Mouse (Mus musculus) gonadal fat pad, adult 2 months (tissue): Measurements from ENCODE around the gene Hdac6. TPM values are rescaled to one million over a fixed set of nuclear protein-coding genes. Genes with fewer than 3 reads are reported as not detected.
A peak's percentile ranks its signal among the peaks of the same experiment; 100 is the strongest.

Experiments
- DNase-seq: peaks from one replicate; pipeline ENCODE4 v3.0.0-alpha.2; 2012; ENCODE audit warnings: low read depth
- polyA plus RNA-seq: library from polyadenylated mRNA; depleted of rRNA; stranded (reverse); fragments of >200 nt; gene quantifications from 2 replicates; pipeline ENCODE4 v1.2.3, GENCODE M21; 2012; rRNA removed

Gene Hdac6
- 179 and 264 TPM in 2 replicates for polyA plus RNA-seq

- no peak for DNase-seq
These were observed at the start of gene Hdac6 for GRCm38 (mm10) chrX:7947108-7947899. Hdac6 (minus strand) TSS chrX:7947889.

DNA sequence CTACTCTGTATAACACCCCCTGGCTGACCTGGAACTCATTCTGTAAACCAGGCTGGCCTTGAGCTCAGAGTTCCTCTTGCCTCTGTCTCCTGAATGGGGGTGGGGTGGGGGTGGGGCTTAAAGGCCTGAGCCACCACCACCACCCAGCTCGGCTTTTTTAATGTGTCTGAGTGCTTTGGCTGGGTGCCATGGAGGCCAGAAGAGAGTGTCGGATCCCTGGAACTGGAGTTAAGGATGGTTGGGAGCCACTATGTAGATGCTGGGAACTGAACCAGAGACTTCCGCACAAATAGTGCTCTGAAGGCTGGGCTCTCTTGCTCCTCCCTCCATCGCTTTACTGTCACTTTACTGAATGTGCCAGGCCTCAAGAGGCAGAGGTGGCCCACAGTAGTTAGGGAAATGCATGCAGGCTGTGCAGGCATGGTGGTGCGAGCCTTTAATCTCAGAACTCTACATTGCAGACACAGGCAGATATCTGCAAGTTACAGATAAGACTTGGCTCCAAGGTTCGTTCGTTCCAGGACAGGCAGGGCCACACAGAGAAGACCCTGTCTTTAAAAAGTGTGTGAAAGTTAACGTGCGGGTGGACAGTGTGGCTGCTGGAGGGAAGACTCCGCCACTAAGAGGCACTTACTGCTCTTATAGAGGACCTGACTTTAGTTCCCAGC, 45.5 kb upstream of the Hdac6 start:
- DNase-seq: no peak

DNA sequence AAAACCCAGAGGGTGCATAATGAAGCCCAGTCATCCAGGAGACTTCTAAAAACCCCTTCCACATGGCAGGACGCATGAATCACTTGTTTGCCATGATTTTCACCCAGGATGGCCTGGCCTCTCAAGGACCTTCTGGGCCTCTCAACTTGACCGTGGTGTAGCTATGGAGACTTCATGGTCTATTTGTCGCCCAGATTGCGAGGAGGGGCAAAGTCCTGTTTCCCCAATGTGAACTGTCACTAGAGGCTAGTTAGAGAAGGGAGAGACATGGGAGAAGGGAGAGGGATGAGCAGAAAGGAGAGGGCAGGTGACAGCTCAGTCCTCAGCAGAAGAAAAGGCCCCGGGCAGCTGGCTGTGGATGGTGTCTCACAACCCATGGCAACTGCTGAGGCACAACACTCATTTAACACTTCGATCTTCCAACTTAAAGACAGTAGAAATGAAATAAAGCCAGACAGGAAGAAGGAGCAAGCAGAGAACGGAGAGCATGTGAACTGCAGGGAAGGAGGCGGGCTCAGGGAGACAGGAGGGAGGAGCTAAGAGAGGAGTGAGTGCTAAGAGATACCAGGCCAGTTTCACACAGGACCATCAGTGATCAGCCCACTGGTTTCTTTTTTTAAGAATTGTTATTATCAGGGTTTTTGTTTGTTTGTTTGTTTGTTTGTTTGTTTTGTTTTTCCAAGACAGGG, 44.8 kb upstream of the Hdac6 start:
- no peak for DNase-seq

DNA sequence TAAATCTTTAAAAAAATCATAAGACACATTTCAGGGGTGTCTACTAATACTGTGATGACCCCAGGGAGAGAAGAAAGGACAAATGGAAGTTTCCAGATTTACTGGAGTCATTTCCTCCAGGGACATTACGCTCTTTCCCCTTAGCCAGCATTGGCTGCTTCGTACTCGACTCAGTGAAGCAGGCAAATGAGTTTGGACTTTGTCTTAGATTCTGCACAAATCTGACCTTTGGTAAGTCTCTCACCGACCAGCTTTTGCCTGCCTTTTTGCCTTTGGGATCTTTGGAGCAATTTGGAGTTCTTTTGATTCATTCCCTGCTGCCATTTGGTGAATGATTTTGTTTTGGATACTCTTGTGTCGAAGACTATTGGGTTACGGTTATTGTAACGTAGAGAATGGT, 33.7 kb upstream of the Hdac6 start:
- no peak for DNase-seq

GRCm38 (mm10) chrX:7977892-7978291, 30.2 kb upstream of the Hdac6 start, which contains the start of gene Gata1:
Gata1 (minus strand) TSS chrX:7978071.
- DNase-seq: no peak

DNA sequence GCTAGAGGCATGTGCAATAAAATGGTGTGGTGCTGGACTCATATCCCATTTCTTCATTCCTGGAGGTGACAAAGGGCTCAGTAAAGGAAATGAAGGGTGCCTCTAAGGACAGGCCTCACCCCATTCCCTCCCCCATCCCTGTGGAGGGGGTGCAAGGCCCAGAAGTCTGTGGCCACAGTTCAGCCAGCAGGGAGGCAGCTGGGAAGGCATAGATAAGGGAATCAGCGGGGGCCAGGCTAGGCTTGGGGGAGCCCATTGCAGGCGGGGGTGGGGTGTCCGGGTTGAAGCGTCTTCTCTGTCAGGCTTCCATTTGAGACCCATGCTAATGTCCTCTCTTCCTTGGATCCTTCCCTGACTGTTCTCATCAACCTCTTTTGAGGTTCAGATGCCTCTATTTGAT, 23.6 kb upstream of the Hdac6 start:
- DNase-seq: no peak

- no peak for DNase-seq
These were observed 21.2 kb upstream of the Hdac6 start for GRCm38 (mm10) chrX:7968899-7969298.

GRCm38 (mm10) chrX:7968226-7968625, 20.5 kb upstream of the Hdac6 start:
- no peak for DNase-seq

- DNase-seq: no peak
These were observed 20.0 kb upstream of the Hdac6 start for GRCm38 (mm10) chrX:7967596-7968201.

DNA sequence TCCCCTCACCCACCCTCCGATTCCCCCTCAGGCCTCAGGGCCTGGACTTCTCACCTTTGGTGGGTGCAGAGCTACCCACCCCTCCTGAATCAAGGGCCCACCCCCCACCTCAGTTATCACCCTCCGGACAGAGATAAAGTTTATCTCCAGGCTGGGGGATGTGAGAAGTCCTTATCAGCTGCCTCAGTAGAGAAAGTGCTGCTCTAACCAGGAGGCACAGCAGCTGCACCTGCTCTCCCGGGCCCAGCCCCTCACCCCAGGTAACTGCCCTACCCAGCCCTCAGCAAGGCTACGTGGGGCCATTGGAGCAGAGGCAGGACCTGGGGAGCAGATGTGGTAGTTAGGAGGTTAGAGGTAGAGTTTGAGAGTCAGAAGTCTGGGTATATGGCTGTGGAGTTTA, 18.5 kb upstream of the Hdac6 start:
- DNase-seq: no peak

DNA sequence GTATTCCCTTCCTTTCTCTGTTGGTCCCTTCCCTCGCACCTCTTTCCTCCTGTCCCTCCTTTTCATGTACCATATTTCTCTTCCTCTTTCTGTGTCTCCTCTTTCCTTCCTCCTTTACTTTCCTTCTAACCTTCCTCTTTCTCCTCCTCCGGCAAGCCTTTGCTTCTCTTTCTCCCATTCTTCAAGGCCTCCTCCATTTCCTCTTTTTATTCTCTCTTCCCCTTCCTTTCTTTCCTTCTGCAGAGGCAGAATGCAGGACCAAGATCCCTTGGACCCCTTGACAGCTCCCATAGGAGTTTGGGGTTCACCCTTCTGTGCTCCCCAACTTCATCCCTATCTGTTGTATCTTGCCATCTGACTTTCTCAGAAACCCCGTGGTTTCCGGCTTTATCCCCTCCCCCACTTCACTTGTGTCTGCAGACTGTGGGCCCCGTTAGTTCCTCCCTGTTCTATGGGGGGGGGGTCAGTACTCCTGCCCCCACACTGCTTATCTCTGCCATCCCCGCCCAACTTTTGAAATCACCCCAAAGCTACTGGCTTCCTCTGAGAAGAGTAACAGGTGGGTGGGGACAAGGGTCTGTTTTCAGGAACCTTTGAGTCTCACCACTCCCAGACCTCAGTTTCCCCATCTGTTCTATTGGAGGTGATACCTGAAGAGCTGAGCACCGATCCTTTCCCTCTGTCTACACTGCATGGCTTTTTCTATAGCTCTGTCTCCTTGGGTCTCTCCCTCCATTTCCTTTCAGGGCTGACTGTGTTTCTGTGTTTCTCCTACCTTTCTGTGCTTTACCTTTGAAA, 16.3 kb upstream of the Hdac6 start:
- no peak for DNase-seq

DNA sequence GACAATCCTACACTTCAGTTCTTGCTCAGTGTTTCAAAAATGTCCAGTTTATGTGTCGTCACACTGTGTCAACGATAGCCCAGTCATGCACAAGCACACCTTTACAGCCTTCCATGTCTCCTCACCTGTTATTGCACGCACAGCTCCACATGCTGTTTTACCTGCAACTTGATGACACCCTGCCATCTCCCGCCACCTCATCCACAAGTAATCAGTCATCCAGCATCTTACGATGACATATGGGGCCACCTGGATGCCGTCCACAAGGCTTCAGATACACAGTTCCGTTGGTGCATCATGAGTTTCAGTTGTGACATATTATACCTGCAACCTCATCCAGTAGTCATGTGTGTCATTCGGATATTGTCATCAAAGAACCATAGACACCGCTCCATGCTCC, 11.2 kb upstream of the Hdac6 start:
- no peak for DNase-seq

GRCm38 (mm10) chrX:7950091-7950490, 2.4 kb upstream of the Hdac6 start:
- DNase-seq: no peak

GRCm38 (mm10) chrX:7947900-7948492, 307 bp upstream of the Hdac6 start:
- peak; percentile 62 for DNase-seq

- DNase-seq: no peak
These were observed 2.1 kb downstream of the Hdac6 start for GRCm38 (mm10) chrX:7945618-7946017.

DNA sequence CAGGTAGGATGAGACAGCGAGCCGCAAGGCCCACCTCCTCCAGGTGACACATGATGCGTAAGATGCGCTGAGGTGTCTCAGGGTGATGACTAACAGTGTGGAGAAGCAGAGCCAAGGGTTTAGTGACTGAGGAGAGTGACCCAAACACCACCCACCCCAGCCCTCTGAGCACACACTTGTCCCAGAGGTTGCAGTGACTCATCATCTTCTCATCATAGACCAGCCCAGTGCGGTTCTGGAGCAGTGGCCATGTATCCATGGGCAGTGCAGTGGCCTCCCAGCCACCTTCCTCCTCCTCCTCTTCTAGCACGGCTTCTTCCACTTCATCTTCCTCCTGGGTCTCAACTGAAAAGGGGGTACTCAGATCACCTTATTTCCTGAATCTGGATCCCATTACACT, 10.0 kb downstream of the Hdac6 start:
- no peak for DNase-seq

DNA sequence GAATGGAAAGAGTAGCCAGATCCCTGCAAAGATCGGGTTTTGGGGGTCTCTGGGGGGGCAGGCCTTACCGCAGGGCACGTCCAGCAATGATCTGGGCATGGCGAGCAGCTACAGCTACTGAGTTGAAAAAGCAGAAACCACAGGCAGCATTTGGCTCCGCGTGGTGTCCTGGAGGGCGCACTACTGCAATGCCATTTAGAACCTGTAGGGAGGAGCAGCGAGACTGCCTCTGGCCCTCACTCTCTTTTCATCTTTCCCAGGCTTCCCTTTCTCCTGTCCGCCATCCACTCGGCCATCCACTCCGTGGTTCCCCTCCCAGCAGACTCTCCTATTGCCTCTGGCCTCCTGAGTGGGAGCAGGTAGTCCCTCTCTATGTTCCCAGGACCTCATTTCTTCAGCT, 10.8 kb downstream of the Hdac6 start:
- DNase-seq: no peak

- DNase-seq: no peak
These were observed 19.4 kb downstream of the Hdac6 start, which contains the start of gene Eras for GRCm38 (mm10) chrX:7928270-7928790. Eras (minus strand) TSS chrX:7928607.

DNA sequence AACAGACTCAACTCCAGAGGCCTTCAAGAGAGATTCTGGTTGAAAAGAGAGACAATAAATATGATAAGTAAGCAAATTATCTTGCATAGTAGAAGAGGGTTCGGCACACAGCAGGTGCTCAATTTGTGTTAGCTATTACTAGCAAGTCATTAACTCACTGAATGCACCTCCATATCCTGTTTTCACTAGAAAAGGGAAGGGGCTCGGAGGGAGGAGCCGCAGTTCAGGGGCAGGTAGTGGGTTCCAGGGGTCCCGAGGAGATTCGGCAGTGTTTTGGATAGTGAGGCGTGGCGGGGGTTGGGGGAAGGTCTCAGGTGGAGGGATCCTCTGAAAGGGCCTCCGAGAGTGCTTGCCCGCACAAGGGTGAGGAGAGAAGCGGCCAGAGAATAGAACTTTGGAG, 20.6 kb downstream of the Hdac6 start:
- no peak for DNase-seq

DNA sequence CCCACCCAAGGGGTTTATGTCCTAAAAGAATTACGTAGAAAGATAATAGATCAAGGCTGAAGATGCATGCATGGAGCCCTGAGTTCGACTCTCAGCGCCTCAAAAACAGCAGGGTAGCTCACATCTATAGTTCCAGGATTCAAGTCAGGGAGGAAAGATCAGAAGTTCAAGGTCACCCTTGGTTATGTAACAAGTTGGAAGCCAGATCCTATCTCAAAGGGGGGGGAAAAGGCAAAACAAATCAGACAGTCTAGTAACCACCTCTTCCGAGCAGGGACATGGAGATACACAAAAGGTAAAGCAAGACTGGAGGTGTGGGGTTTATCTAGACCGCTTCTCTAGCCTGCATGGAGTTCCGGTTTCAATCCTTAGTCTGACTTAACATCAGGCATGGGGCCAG, 21.4 kb downstream of the Hdac6 start:
- no peak for DNase-seq

GRCm38 (mm10) chrX:7922032-7922431, 25.7 kb downstream of the Hdac6 start:
- DNase-seq: no peak
